Comparison of ENCODE assay signal across 12 mouse cellular contexts in genomic region chrX:152366418-152366817, GRCm38 (mm10). TPM values are rescaled to one million over a fixed set of nuclear protein-coding genes. Genes with fewer than 3 reads are reported as not detected.
A peak's percentile ranks its signal among the peaks of the same experiment; 100 is the strongest.
DNase-seq lines count a peak whose midpoint lies in the region; ATAC-seq lines count a peak whose summit lies in the region.
"Had no signal": no experiment of that assay in that cellular context is flagged by ENCODE, and none has a peak within 500 bp of the region (broad histone marks: within the 10 kb centered on the region; RNA-seq: fewer than 3 reads in every experiment).

No protein-coding gene starts in this region.

- DNase-seq in heart, adult 18-20 months: peak; percentile 12 to 18
- peak; percentile 72 for DNase-seq in adipocyte (ENCODE audit: low spot score)
- peak; percentile 82 to 87 for DNase-seq in cerebellum, postnatal 25 days
- DNase-seq in midbrain, embryonic 11.5 days (ENCODE audit: low spot score, missing footprints): no peak
- DNase-seq in thymus, postnatal 10 days (ENCODE audit: low spot score in 2 of 2): no peak
- no peak for DNase-seq in adrenal gland, adult (ENCODE audit: inconsistent age in 2 of 2, low spot score in 1 of 2)
- DNase-seq in kidney, postnatal 10 days: no peak
- DNase-seq: liver, postnatal 0 days; retina, postnatal 1 day had no signal

- no peak overlapping the region for H3K4me3 ChIP-seq in heart, embryonic 11.5 days (ENCODE audit: low read depth, low read length)
- no peak overlapping the region for H3K4me3 ChIP-seq in midbrain, embryonic 11.5 days (ENCODE audit: low read depth, low read length)
- H3K4me3 ChIP-seq: heart, embryonic 15.5 days had no signal

- ATAC-seq in heart, embryonic 11.5 days (replicated peaks; ENCODE audit: insufficient number of reproducible peaks, low FRiP score, low TSS enrichment): no peak
- no peak for ATAC-seq in midbrain, embryonic 11.5 days (ENCODE audit: low FRiP score)
- ATAC-seq: liver, postnatal 0 days had no signal

- no peak overlapping the region for H3K9ac ChIP-seq in heart, embryonic 11.5 days (ENCODE audit: low read depth, low read length)
- H3K9ac ChIP-seq in midbrain, embryonic 11.5 days (ENCODE audit: low read length): no peak overlapping the region
- H3K9ac ChIP-seq: heart, embryonic 15.5 days; liver, postnatal 0 days had no signal

- no peaks in the 10 kb centered on the region for H3K9me3 ChIP-seq in heart, embryonic 11.5 days (replicated peaks; ENCODE audit: control insufficient read depth, low read length)
- H3K9me3 ChIP-seq in midbrain, embryonic 11.5 days (ENCODE audit: control insufficient read depth, low read length): no peaks in the 10 kb centered on the region
- H3K9me3 ChIP-seq: heart, embryonic 15.5 days had no signal

- no peaks in the 10 kb centered on the region; the same call in 1 of the 2 replicates for H3K4me1 ChIP-seq in heart, embryonic 11.5 days (ENCODE audit: control insufficient read depth, insufficient read depth, low read length)
- H3K4me1 ChIP-seq in midbrain, embryonic 11.5 days (ENCODE audit: control insufficient read depth, insufficient read depth, low read length): peaks cover 2% of the 10 kb centered on the region; the same call in 1 of the 2 replicates
- H3K4me1 ChIP-seq: heart, embryonic 15.5 days had no signal

- no peak overlapping the region for H3K4me2 ChIP-seq in heart, embryonic 11.5 days
- peak overlapping the region; percentile 53; the same call in 1 of the 2 replicates for H3K4me2 ChIP-seq in midbrain, embryonic 11.5 days

- WGBS in heart, embryonic 11.5 days (ENCODE audit: insufficient replicate concordance): 64% methylated on average over 2 of the region's 2 CpGs
- WGBS in midbrain, embryonic 11.5 days: 48% methylated on average over 2 of the region's 2 CpGs

- H3K27ac ChIP-seq in heart, embryonic 11.5 days (ENCODE audit: low read depth, low read length): no peak overlapping the region
- no peak overlapping the region for H3K27ac ChIP-seq in midbrain, embryonic 11.5 days (ENCODE audit: low read depth, low read length)
- H3K27ac ChIP-seq: heart, embryonic 15.5 days; kidney, postnatal 0 days had no signal

- H3K36me3 ChIP-seq in heart, embryonic 11.5 days (ENCODE audit: control insufficient read depth, insufficient read depth, low read length): no peaks in the 10 kb centered on the region
- no peaks in the 10 kb centered on the region for H3K36me3 ChIP-seq in midbrain, embryonic 11.5 days (ENCODE audit: control insufficient read depth, insufficient read depth, low read length)
- H3K36me3 ChIP-seq: heart, embryonic 15.5 days had no signal

- H3K27me3 ChIP-seq in heart, embryonic 11.5 days (ENCODE audit: control insufficient read depth, insufficient read depth, low read length): peaks cover 23% of the 10 kb centered on the region
- H3K27me3 ChIP-seq in midbrain, embryonic 11.5 days (ENCODE audit: control insufficient read depth, insufficient read depth, low read length): peaks cover 45% of the 10 kb centered on the region

RNA-seq across cellular contexts. Expression of gene Gpr173, which starts 2.1 kb away (rescaled TPM):
- under 1 TPM; 0.51 to 0.74 TPM for total RNA-seq in heart, adult 18-20 months (2021)
- 3.0 and 4.2 TPM in 2 replicates for polyA plus RNA-seq in heart, embryonic 11.5 days (2014; fragmentation: Nextera tagmentation; extraction: Ambion mirVana)
- 5.6 and 6.2 TPM in 2 replicates for polyA plus RNA-seq in midbrain, embryonic 11.5 days (2014; fragmentation: Nextera tagmentation; extraction: Ambion mirVana)
- polyA plus RNA-seq: liver, postnatal 0 days had no signal

RNA-seq across cellular contexts. Expression of gene Tspyl2, which starts 24.2 kb away (rescaled TPM):
- 10 to 100 TPM in 1 of 2 experiments, 1 to 10 TPM in 1; 9.4 to 14.8 TPM for total RNA-seq in heart, adult 18-20 months (2021)
- 15.7 and 19.0 TPM in 2 replicates for polyA plus RNA-seq in heart, embryonic 11.5 days (2014; fragmentation: Nextera tagmentation; extraction: Ambion mirVana)
- 29.6 and 30.1 TPM in 2 replicates for polyA plus RNA-seq in midbrain, embryonic 11.5 days (2014; fragmentation: Nextera tagmentation; extraction: Ambion mirVana)

RNA-seq across cellular contexts. Expression of gene Kantr, which starts 39.1 kb away (rescaled TPM):
- total RNA-seq in heart, adult 18-20 months (2021): 1 to 10 TPM; 2.7 to 5.7 TPM
- polyA plus RNA-seq in heart, embryonic 11.5 days (2014; fragmentation: Nextera tagmentation; extraction: Ambion mirVana): 9.7 and 13.8 TPM in 2 replicates
- 16.3 and 16.6 TPM in 2 replicates for polyA plus RNA-seq in midbrain, embryonic 11.5 days (2014; fragmentation: Nextera tagmentation; extraction: Ambion mirVana)

Comparison
In these comparisons a context has a peak if more than half of its experiments do, and no peak if none do; other contexts are left out.
1. DNase-seq: peak in heart, adult 18-20 months (2 of 2), adipocyte (single experiment) and cerebellum, postnatal 25 days (2 of 2); none in midbrain, embryonic 11.5 days (single experiment), thymus, postnatal 10 days (0 of 2), adrenal gland, adult (0 of 2) and kidney, postnatal 10 days (single experiment).